19 mouse cellular contexts compared by ENCODE assay signal in the genomic region with DNA sequence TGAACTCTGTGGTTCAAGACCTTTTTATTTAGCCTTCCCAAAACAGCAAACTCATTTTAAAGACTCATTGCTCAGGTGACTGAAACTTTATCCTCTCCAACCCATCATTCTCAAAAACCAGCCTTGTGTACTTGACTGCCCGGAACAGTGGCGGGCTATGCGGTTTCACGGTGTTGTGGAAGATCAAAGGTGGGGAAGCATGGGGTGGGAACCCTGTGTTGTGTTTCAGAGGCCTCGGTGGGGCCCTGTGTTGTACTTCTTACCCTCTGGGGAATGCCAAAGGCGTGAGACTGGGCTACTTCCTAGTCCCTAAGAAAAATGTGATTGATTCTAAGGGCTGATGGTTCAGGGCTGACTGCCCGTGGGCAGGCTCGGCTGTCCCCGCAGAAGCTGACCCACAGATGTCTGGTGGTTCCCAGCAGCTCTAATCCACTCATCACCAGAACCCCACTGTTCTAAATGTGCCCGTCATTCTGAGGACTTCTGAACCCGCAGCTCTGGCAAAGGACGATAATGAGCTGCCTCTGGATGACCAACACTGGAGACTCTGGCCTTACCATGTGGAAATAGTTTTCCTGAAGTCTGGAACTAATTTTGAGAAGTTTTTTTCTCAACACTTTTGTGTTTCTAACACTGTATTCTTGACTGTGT. TPM values are rescaled to one million over a fixed set of nuclear protein-coding genes. Genes with fewer than 3 reads are reported as not detected.
DNase-seq lines count a peak whose midpoint lies in the region; ATAC-seq and TF ChIP-seq lines count a peak whose summit lies in the region.
"Had no signal": no experiment of that assay in that cellular context is flagged by ENCODE, and none has a peak within 500 bp of the region (broad histone marks: within the 10 kb centered on the region; RNA-seq: fewer than 3 reads in every experiment).

No protein-coding gene starts in this region.

- no peaks in the 10 kb centered on the region for H3K9me3 ChIP-seq in kidney, postnatal 0 days (replicated peaks; ENCODE audit: low read length)
- H3K9me3 ChIP-seq in embryonic facial prominence, embryonic 12.5 days, result no peaks in the 10 kb centered on the region
- H3K9me3 ChIP-seq in limb, embryonic 12.5 days, result no peaks in the 10 kb centered on the region
- no peaks in the 10 kb centered on the region for H3K9me3 ChIP-seq in intestine, embryonic 15.5 days
- H3K9me3 ChIP-seq: midbrain, embryonic 13.5 days; neural tube, embryonic 13.5 days had no signal

- no peak for ATAC-seq in kidney, postnatal 0 days (replicated peaks; ENCODE audit: low FRiP score, low read depth)
- ATAC-seq in embryonic facial prominence, embryonic 12.5 days (ENCODE audit: insufficient number of reproducible peaks, insufficient read depth, low FRiP score, low TSS enrichment), result no peak
- ATAC-seq in limb, embryonic 12.5 days (ENCODE audit: insufficient number of reproducible peaks, insufficient read depth, low FRiP score, low TSS enrichment, low read depth), result no peak
- ATAC-seq in intestine, embryonic 15.5 days, result no peak
- ATAC-seq: hindbrain, postnatal 0 days; midbrain, embryonic 13.5 days; Patski had no signal

- H3K4me2 ChIP-seq in kidney, postnatal 0 days (ENCODE audit: low read length), result no peak overlapping the region
- no peak overlapping the region for H3K4me2 ChIP-seq in embryonic facial prominence, embryonic 12.5 days (replicated peaks)
- no peak overlapping the region for H3K4me2 ChIP-seq in limb, embryonic 12.5 days
- no peak overlapping the region for H3K4me2 ChIP-seq in intestine, embryonic 15.5 days (replicated peaks)
- H3K4me2 ChIP-seq: midbrain, embryonic 13.5 days; neural tube, embryonic 13.5 days had no signal

- H3K27me3 ChIP-seq in kidney, postnatal 0 days (ENCODE audit: insufficient read depth, low read length), result no peaks in the 10 kb centered on the region
- H3K27me3 ChIP-seq in embryonic facial prominence, embryonic 12.5 days, result no peaks in the 10 kb centered on the region
- peaks cover 6% of the 10 kb centered on the region for H3K27me3 ChIP-seq in limb, embryonic 12.5 days
- no peaks in the 10 kb centered on the region for H3K27me3 ChIP-seq in intestine, embryonic 15.5 days (replicated peaks)
- H3K27me3 ChIP-seq: Patski had no signal

- no peaks in the 10 kb centered on the region for H3K4me1 ChIP-seq in kidney, postnatal 0 days (replicated peaks; ENCODE audit: insufficient read depth, low read length)
- peaks cover 39% of the 10 kb centered on the region for H3K4me1 ChIP-seq in embryonic facial prominence, embryonic 12.5 days
- peaks cover 60% of the 10 kb centered on the region for H3K4me1 ChIP-seq in limb, embryonic 12.5 days (replicated peaks)
- H3K4me1 ChIP-seq in intestine, embryonic 15.5 days (replicated peaks), result no peaks in the 10 kb centered on the region

- H3K36me3 ChIP-seq in kidney, postnatal 0 days (ENCODE audit: insufficient read depth, low read length), result no peaks in the 10 kb centered on the region
- peaks cover 16% of the 10 kb centered on the region for H3K36me3 ChIP-seq in embryonic facial prominence, embryonic 12.5 days
- peaks cover 17% of the 10 kb centered on the region for H3K36me3 ChIP-seq in limb, embryonic 12.5 days
- H3K36me3 ChIP-seq in intestine, embryonic 15.5 days, result no peaks in the 10 kb centered on the region; the same call in 1 of the 2 replicates

- H3K9ac ChIP-seq in kidney, postnatal 0 days (ENCODE audit: low read depth, low read length), result no peak overlapping the region
- no peak overlapping the region for H3K9ac ChIP-seq in embryonic facial prominence, embryonic 12.5 days
- no peak overlapping the region for H3K9ac ChIP-seq in limb, embryonic 12.5 days (replicated peaks)
- H3K9ac ChIP-seq in intestine, embryonic 15.5 days, result no peak overlapping the region
- H3K9ac ChIP-seq: liver, embryonic 14.5 days; midbrain, embryonic 13.5 days; neural tube, embryonic 13.5 days had no signal

- 39% methylated on average over 12 of the region's 12 CpGs for whole genome bisulfite sequencing in kidney, postnatal 0 days
- 14% methylated on average over 12 of the region's 12 CpGs for WGBS in embryonic facial prominence, embryonic 12.5 days
- WGBS in limb, embryonic 12.5 days, result 8% methylated on average over 12 of the region's 12 CpGs
- 76% methylated on average over 12 of the region's 12 CpGs for WGBS in intestine, embryonic 15.5 days

- no peak for TF ChIP-seq CTCF in kidney, postnatal 0 days (IDR thresholded peaks at IDR 0.05; ENCODE audit: low read depth)

- peak; percentile 18 for DNase-seq in kidney, postnatal 0 days (ENCODE audit: low spot score)
- no peak for DNase-seq in kidney, adult 8-10 months
- DNase-seq in embryo, embryonic 9.5 days (ENCODE audit: extremely low spot score), result peak; percentile 24
- no peak for DNase-seq in adrenal gland, adult 2 months
- DNase-seq: cerebellum, adult 9-11 months; gastrocnemius, postnatal 10 days; heart, adult 18-20 months; heart, postnatal 4 days; kidney, adult 11 months; spleen, adult 18-20 months; thymus, adult 2 months had no signal

- no peak overlapping the region for H3K4me3 ChIP-seq in kidney, postnatal 0 days (replicated peaks; ENCODE audit: low read depth, low read length)
- H3K4me3 ChIP-seq in embryonic facial prominence, embryonic 12.5 days, result no peak overlapping the region
- H3K4me3 ChIP-seq in limb, embryonic 12.5 days (replicated peaks), result no peak overlapping the region
- no peak overlapping the region for H3K4me3 ChIP-seq in intestine, embryonic 15.5 days (replicated peaks)
- H3K4me3 ChIP-seq: midbrain, embryonic 13.5 days; neural tube, embryonic 13.5 days had no signal

- no peak overlapping the region for H3K27ac ChIP-seq in kidney, postnatal 0 days
- H3K27ac ChIP-seq in embryonic facial prominence, embryonic 12.5 days, result peak overlapping the region; percentile 30; the same call in 1 of the 2 replicates
- peak overlapping the region; percentile 80 for H3K27ac ChIP-seq in limb, embryonic 12.5 days
- H3K27ac ChIP-seq in intestine, embryonic 15.5 days, result no peak overlapping the region
- H3K27ac ChIP-seq: hindbrain, postnatal 0 days; liver, embryonic 14.5 days; midbrain, embryonic 13.5 days; neural tube, embryonic 13.5 days had no signal

RNA-seq across cellular contexts. Expression of a gene that starts 40.9 kb away (rescaled TPM):
- 21.0 and 24.9 TPM in 2 replicates for polyA plus RNA-seq in kidney, postnatal 0 days (2015; fragmentation: Nextera tagmentation; extraction: Ambion mirVana)
- polyA plus RNA-seq in embryonic facial prominence, embryonic 12.5 days (2016; fragmentation: Nextera tagmentation; extraction: Ambion mirVana), result 23.4 and 26.1 TPM in 2 replicates
- polyA plus RNA-seq in limb, embryonic 12.5 days (2016; fragmentation: Nextera tagmentation; extraction: Ambion mirVana), result 22.4 and 24.1 TPM in 2 replicates
- 25.1 and 25.7 TPM in 2 replicates for polyA plus RNA-seq in intestine, embryonic 15.5 days (2015; fragmentation: Nextera tagmentation; extraction: Ambion mirVana)
- total RNA-seq in adrenal gland, adult 2 months (2021), result 10 to 100 TPM; 12.3 to 22.4 TPM
- 2.5 and 3.1 TPM in 2 replicates for polyA plus RNA-seq in adrenal gland, adult 2 months (2012; rRNA removed)

Comparison
In these comparisons a context has a peak if more than half of its experiments do, and no peak if none do; other contexts are left out.
1. DNase-seq: peak in kidney, postnatal 0 days (single experiment) and embryo, embryonic 9.5 days (single experiment); none in kidney, adult 8-10 months (0 of 2) and adrenal gland, adult 2 months (single experiment).
2. H3K27ac ChIP-seq: peak in embryonic facial prominence, embryonic 12.5 days (single experiment) and limb, embryonic 12.5 days (single experiment); none in kidney, postnatal 0 days (single experiment) and intestine, embryonic 15.5 days (single experiment).